Mouse (Mus musculus): Measurements from ENCODE around the gene Gamt. TPM values are rescaled to one million over a fixed set of nuclear protein-coding genes. Genes with fewer than 3 reads are reported as not detected.

Gene Gamt
- polyA plus RNA-seq, 1 experiment from 2014 or later = 26.6 TPM

- 69% methylated on average over 8 of the region's 8 CpGs for WGBS
- peaks cover 12% of the 10 kb centered on the region; the same call in 1 of the 2 replicates for H3K4me1 ChIP-seq
- no peak overlapping the region for H3K4me2 ChIP-seq (replicated peaks)
- H3K36me3 ChIP-seq = peaks cover 96% of the 10 kb centered on the region
- no peaks in the 10 kb centered on the region for H3K9me3 ChIP-seq (replicated peaks)
- H3K4me3 ChIP-seq = 0 out of 2 replicates have a peak overlapping the region, but pooled peaks have one; percentile 3
- H3K9ac ChIP-seq = peak overlapping the region; percentile 19; the same call in 1 of the 2 replicates
- H3K27ac ChIP-seq = 0 out of 2 replicates have a peak overlapping the region, but pooled peaks have one; percentile 40
- no peaks in the 10 kb centered on the region for H3K27me3 ChIP-seq
- ATAC-seq (ENCODE audit: low FRiP score) = peak; percentile 30
Observed at GRCm38 (mm10) chr10:80281921-80282371, 21.1 kb upstream of the Gamt start.

- Histone ChIP-seq H3K27ac (0 out of 2 replicates have a peak overlapping the region, but pooled peaks have one; percentile 40), H3K9ac (0 out of 2 replicates have a peak overlapping the region, but pooled peaks have one; percentile 19), H3K36me3 (peaks cover 94% of the 10 kb centered on the region)
Observed at GRCm38 (mm10) chr10:80281304-80281703, 20.5 kb upstream of the Gamt start.

GRCm38 (mm10) chr10:80279273-80279672 lies 18.5 kb upstream of the Gamt start:
- Histone ChIP-seq H3K4me3 (no peak overlapping the region), H3K27me3 (no peaks in the 10 kb centered on the region), H3K27ac (no peak overlapping the region), H3K4me2 (replicated peaks) (no peak overlapping the region), H3K4me1 (peaks cover 10% of the 10 kb centered on the region; the same call in 1 of the 2 replicates), H3K9ac (no peak overlapping the region), H3K36me3 (peaks cover 94% of the 10 kb centered on the region), H3K9me3 (replicated peaks) (no peaks in the 10 kb centered on the region)
- WGBS = 95% methylated on average over 12 of the region's 12 CpGs
- no peak for ATAC-seq (ENCODE audit: low FRiP score)

More at GRCm38 (mm10) chr10:80281304-80281703, 20.5 kb upstream of the Gamt start:
- H3K9me3 ChIP-seq (replicated peaks) = no peaks in the 10 kb centered on the region
- no peak overlapping the region for H3K4me3 ChIP-seq
- 82% methylated on average over 7 of the region's 7 CpGs for WGBS
- peaks cover 12% of the 10 kb centered on the region; the same call in 1 of the 2 replicates for H3K4me1 ChIP-seq
- H3K27me3 ChIP-seq = no peaks in the 10 kb centered on the region
- no peak overlapping the region for H3K4me2 ChIP-seq (replicated peaks)
- 0 out of 2 replicates have a peak, but pooled peaks have one; percentile 12 for ATAC-seq (ENCODE audit: low FRiP score)

- ATAC-seq (ENCODE audit: low FRiP score) = no peak
- no peaks in the 10 kb centered on the region for H3K27me3 ChIP-seq
- no peaks in the 10 kb centered on the region for H3K9me3 ChIP-seq (replicated peaks)
- peaks cover 90% of the 10 kb centered on the region for H3K36me3 ChIP-seq
- H3K4me2 ChIP-seq (replicated peaks) = no peak overlapping the region
- no peak overlapping the region for H3K4me3 ChIP-seq
- peaks cover 10% of the 10 kb centered on the region; the same call in 1 of the 2 replicates for H3K4me1 ChIP-seq
- WGBS = 93% methylated on average over 9 of the region's 9 CpGs
- H3K27ac ChIP-seq = no peak overlapping the region
- H3K9ac ChIP-seq = no peak overlapping the region
Observed at GRCm38 (mm10) chr10:80278390-80278789, 17.6 kb upstream of the Gamt start.

- Histone ChIP-seq H3K9me3 (replicated peaks) (no peaks in the 10 kb centered on the region), H3K36me3 (peaks cover 78% of the 10 kb centered on the region), H3K4me2 (replicated peaks) (no peak overlapping the region), H3K4me3 (no peak overlapping the region), H3K9ac (no peak overlapping the region), H3K27ac (no peak overlapping the region), H3K27me3 (no peaks in the 10 kb centered on the region), H3K4me1 (peaks cover 4% of the 10 kb centered on the region; the same call in 1 of the 2 replicates)
- ATAC-seq (ENCODE audit: low FRiP score) = no peak
- WGBS = 89% methylated on average over 5 of the region's 5 CpGs
Observed at GRCm38 (mm10) chr10:80276238-80276637, 15.4 kb upstream of the Gamt start.

- WGBS = 94% methylated on average over 3 of the region's 3 CpGs
- H3K9ac ChIP-seq = peak overlapping the region; percentile 5; the same call in 1 of the 2 replicates
Observed at GRCm38 (mm10) chr10:80273847-80274246, 13.0 kb upstream of the Gamt start.

GRCm38 (mm10) chr10:80271870-80272585 lies 11.2 kb upstream of the Gamt start:
- ATAC-seq (ENCODE audit: low FRiP score) = no peak
- no peak overlapping the region for H3K4me3 ChIP-seq
- H3K4me2 ChIP-seq (replicated peaks) = no peak overlapping the region
- H3K36me3 ChIP-seq = peaks cover 48% of the 10 kb centered on the region
- no peak overlapping the region for H3K27ac ChIP-seq
- H3K9me3 ChIP-seq (replicated peaks) = no peaks in the 10 kb centered on the region
- no peak overlapping the region for H3K9ac ChIP-seq
- H3K27me3 ChIP-seq = no peaks in the 10 kb centered on the region
- 94% methylated on average over 8 of the region's 8 CpGs for WGBS
- peaks cover 37% of the 10 kb centered on the region for H3K4me1 ChIP-seq

More at GRCm38 (mm10) chr10:80273847-80274246, 13.0 kb upstream of the Gamt start:
- H3K27ac ChIP-seq = no peak overlapping the region; the same call in 1 of the 2 replicates
- no peak overlapping the region for H3K4me2 ChIP-seq (replicated peaks)
- no peaks in the 10 kb centered on the region for H3K27me3 ChIP-seq
- peaks cover 60% of the 10 kb centered on the region for H3K36me3 ChIP-seq
- peaks cover 20% of the 10 kb centered on the region for H3K4me1 ChIP-seq
- H3K4me3 ChIP-seq = no peak overlapping the region
- ATAC-seq (ENCODE audit: low FRiP score) = no peak
- no peaks in the 10 kb centered on the region for H3K9me3 ChIP-seq (replicated peaks)

GRCm38 (mm10) chr10:80271186-80271843 lies 10.5 kb upstream of the Gamt start:
- WGBS = 83% methylated on average over 5 of the region's 5 CpGs
- Histone ChIP-seq H3K36me3 (peaks cover 42% of the 10 kb centered on the region), H3K4me2 (replicated peaks) (no peak overlapping the region), H3K27ac (0 out of 2 replicates have a peak overlapping the region, but pooled peaks have one; percentile 8), H3K27me3 (no peaks in the 10 kb centered on the region), H3K9me3 (replicated peaks) (no peaks in the 10 kb centered on the region), H3K4me1 (peaks cover 44% of the 10 kb centered on the region), H3K9ac (no peak overlapping the region), H3K4me3 (no peak overlapping the region)
- ATAC-seq (ENCODE audit: low FRiP score) = no peak

GRCm38 (mm10) chr10:80270734-80271181 lies 9.9 kb upstream of the Gamt start:
- Histone ChIP-seq H3K4me3 (no peak overlapping the region), H3K9me3 (replicated peaks) (no peaks in the 10 kb centered on the region), H3K27me3 (no peaks in the 10 kb centered on the region), H3K36me3 (peaks cover 37% of the 10 kb centered on the region), H3K4me1 (peaks cover 50% of the 10 kb centered on the region), H3K27ac (0 out of 2 replicates have a peak overlapping the region, but pooled peaks have one; percentile 8), H3K4me2 (replicated peaks) (no peak overlapping the region), H3K9ac (0 out of 2 replicates have a peak overlapping the region, but pooled peaks have one; percentile 5)
- ATAC-seq (ENCODE audit: low FRiP score) = no peak
- WGBS = 83% methylated on average over 6 of the region's 6 CpGs

- H3K27ac ChIP-seq = no peak overlapping the region
- H3K4me3 ChIP-seq = no peak overlapping the region
- 93% methylated on average over 2 of the region's 2 CpGs for WGBS
- 0 out of 2 replicates have a peak overlapping the region, but pooled peaks have one; percentile 5 for H3K9ac ChIP-seq
- no peaks in the 10 kb centered on the region for H3K27me3 ChIP-seq
- peaks cover 52% of the 10 kb centered on the region for H3K4me1 ChIP-seq
- no peaks in the 10 kb centered on the region for H3K9me3 ChIP-seq (replicated peaks)
- H3K36me3 ChIP-seq = peaks cover 31% of the 10 kb centered on the region
- no peak overlapping the region for H3K4me2 ChIP-seq (replicated peaks)
- ATAC-seq (ENCODE audit: low FRiP score) = no peak
Observed at GRCm38 (mm10) chr10:80270099-80270498, 9.3 kb upstream of the Gamt start.

GRCm38 (mm10) chr10:80265149-80265486 lies 4.3 kb upstream of the Gamt start:
- peaks cover 60% of the 10 kb centered on the region for H3K4me1 ChIP-seq
- under 1% methylated on average over 17 of the region's 18 CpGs for WGBS
- no peak for ATAC-seq (ENCODE audit: low FRiP score)
- no peaks in the 10 kb centered on the region for H3K9me3 ChIP-seq (replicated peaks)
- peak overlapping the region; percentile 57 for H3K4me2 ChIP-seq (replicated peaks)
- H3K36me3 ChIP-seq = peaks cover 9% of the 10 kb centered on the region
- peak overlapping the region; percentile 74 for H3K27ac ChIP-seq
- no peaks in the 10 kb centered on the region for H3K27me3 ChIP-seq
- H3K4me3 ChIP-seq = peak overlapping the region; percentile 94
- H3K9ac ChIP-seq = peak overlapping the region; percentile 96

All from hindbrain, embryonic 12.5 days (tissue).